Mouse (Mus musculus): ENCODE measurements around the gene Gm3336. TPM values are rescaled to one million over a fixed set of nuclear protein-coding genes. Genes with fewer than 3 reads are reported as not detected.

Gene Gm3336
- total RNA-seq, 2 experiments from 2014 or later = not detected

- no peak for DNase-seq
- intact Hi-C loops (cut with DNase I) = no loop called here
Measured at GRCm38 (mm10) chr8:70691727-70692231, 26.6 kb upstream of the Gm3336 start.

- intact Hi-C loops (cut with DNase I) = no loop called here
Measured at GRCm38 (mm10) chr8:70693636-70694035, 24.7 kb upstream of the Gm3336 start.

GRCm38 (mm10) chr8:70695318-70696018 lies 22.9 kb upstream of the Gm3336 start:
- intact Hi-C loops (cut with DNase I) = loop anchor here (1.0 kb wide), 1 partner anchor 20 kb away; no protein-coding TSS in a partner anchor
- DNase-seq = peak in 1 of 2 experiments; percentile 63

More at GRCm38 (mm10) chr8:70693636-70694035, 24.7 kb upstream of the Gm3336 start:
- DNase-seq = no peak

- DNase-seq = peak; percentile 76 to 77
- intact Hi-C loops (cut with DNase I) = no loop called here
Measured at GRCm38 (mm10) chr8:70696019-70696885, 22.1 kb upstream of the Gm3336 start.

- intact Hi-C loops (cut with DNase I) = no loop called here
- DNase-seq = peak in 1 of 2 experiments; percentile 46
Measured at GRCm38 (mm10) chr8:70696946-70697345, 21.4 kb upstream of the Gm3336 start.

- DNase-seq = no peak
- intact Hi-C loops (cut with DNase I) = loop anchor here (1.0 kb wide), 2 partner anchors 24 to 86 kb away; partner anchors contain the start of gene Lsm4
Measured at GRCm38 (mm10) chr8:70697366-70698250, 20.7 kb upstream of the Gm3336 start.

GRCm38 (mm10) chr8:70698310-70699109 lies 19.8 kb upstream of the Gm3336 start, which contains the start of gene Jund:
Jund (plus strand) TSS chr8:70698949.
- DNase-seq = peak; percentile 99 to 100
- intact Hi-C loops (cut with DNase I) = loop anchor here (1.0 kb wide), 2 partner anchors 25 to 87 kb away; partner anchors contain the start of gene Lsm4

- DNase-seq = peak in 1 of 2 experiments; percentile 84
Measured at GRCm38 (mm10) chr8:70699116-70699833, 19.1 kb upstream of the Gm3336 start.

GRCm38 (mm10) chr8:70699834-70700554 lies 18.3 kb upstream of the Gm3336 start:
- intact Hi-C loops (cut with DNase I) = loop anchor here (1.0 kb wide), 1 partner anchor 70 kb away; no protein-coding TSS in a partner anchor
- DNase-seq = peak; percentile 82 to 88

More at GRCm38 (mm10) chr8:70699116-70699833, 19.1 kb upstream of the Gm3336 start:
- intact Hi-C loops (cut with DNase I) = no loop called here

- peak; percentile 87 to 89 for DNase-seq
- intact Hi-C loops (cut with DNase I) = loop anchor here (1.0 kb wide), 1 partner anchor 70 kb away; no protein-coding TSS in a partner anchor
Measured at GRCm38 (mm10) chr8:70700555-70700922, 17.8 kb upstream of the Gm3336 start.

GRCm38 (mm10) chr8:70701048-70701981 lies 17.0 kb upstream of the Gm3336 start:
- DNase-seq = no peak
- intact Hi-C loops (cut with DNase I) = no loop called here

- intact Hi-C loops (cut with DNase I) = no loop called here
- peak in 1 of 2 experiments; percentile 24 for DNase-seq
Measured at GRCm38 (mm10) chr8:70701982-70702841, 16.1 kb upstream of the Gm3336 start.

- DNase-seq = peak; percentile 80 to 89
- intact Hi-C loops (cut with DNase I) = no loop called here
Measured at GRCm38 (mm10) chr8:70702842-70703182, 15.5 kb upstream of the Gm3336 start.

- DNase-seq = no peak
Measured at GRCm38 (mm10) chr8:70703287-70703686, 15.1 kb upstream of the Gm3336 start, which contains the start of gene Iqcn. Iqcn (plus strand) TSS chr8:70703457.

GRCm38 (mm10) chr8:70708281-70708680 lies 10.1 kb upstream of the Gm3336 start:
- intact Hi-C loops (cut with DNase I) = no loop called here

More at GRCm38 (mm10) chr8:70703287-70703686, 15.1 kb upstream of the Gm3336 start, which contains the start of gene Iqcn:
- intact Hi-C loops (cut with DNase I) = no loop called here

GRCm38 (mm10) chr8:70709794-70710193 lies 8.5 kb upstream of the Gm3336 start:
- intact Hi-C loops (cut with DNase I) = no loop called here
- DNase-seq = no peak

More at GRCm38 (mm10) chr8:70708281-70708680, 10.1 kb upstream of the Gm3336 start:
- no peak for DNase-seq
